ENCODE assay signal across 18 mouse cellular contexts in the genomic region with DNA sequence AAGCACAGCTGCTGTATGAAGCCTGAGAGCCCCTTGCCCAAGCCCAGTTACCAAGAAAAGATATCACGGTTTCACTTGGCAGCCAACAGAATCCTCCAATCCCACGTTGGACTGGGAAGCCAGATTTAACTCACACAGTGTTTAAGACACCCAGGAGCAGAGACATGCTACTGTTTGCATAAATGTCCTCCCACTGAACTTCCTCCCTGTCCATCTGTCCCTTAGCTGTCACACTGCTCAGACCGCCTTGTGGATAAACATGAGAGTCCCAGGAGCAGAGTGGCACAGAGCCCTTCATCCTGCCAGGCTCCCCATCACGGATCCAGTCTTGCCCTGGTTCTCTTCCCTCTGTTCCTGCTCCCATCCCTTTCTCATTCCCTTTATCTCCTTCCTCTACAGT.
DNase-seq lines count a peak whose midpoint lies in the region; ATAC-seq lines count a peak whose summit lies in the region.
"Had no signal": no experiment of that assay in that cellular context is flagged by ENCODE, and none has a peak within 500 bp of the region (broad histone marks: within the 10 kb centered on the region; RNA-seq: fewer than 3 reads in every experiment).

No protein-coding gene starts in this region.

- H3K9ac ChIP-seq in heart, embryonic 13.5 days, result no peak overlapping the region
- no peak overlapping the region for H3K9ac ChIP-seq in midbrain, embryonic 13.5 days (replicated peaks)
- no peak overlapping the region for H3K9ac ChIP-seq in midbrain, embryonic 11.5 days (ENCODE audit: low read length)
- H3K9ac ChIP-seq: embryonic facial prominence, embryonic 12.5 days; heart, embryonic 15.5 days; lung, embryonic 15.5 days had no signal

- no peak for ATAC-seq in heart, embryonic 13.5 days (ENCODE audit: extremely low read depth, insufficient number of reproducible peaks, low FRiP score, low TSS enrichment)
- ATAC-seq in midbrain, embryonic 13.5 days, result peak; percentile 45
- ATAC-seq in midbrain, embryonic 11.5 days (ENCODE audit: low FRiP score), result no peak
- ATAC-seq: inflammation-experienced regulatory T-cells, adult 6 months had no signal

- H3K4me1 ChIP-seq in heart, embryonic 13.5 days, result peaks cover 25% of the 10 kb centered on the region
- peaks cover 21% of the 10 kb centered on the region for H3K4me1 ChIP-seq in midbrain, embryonic 13.5 days (replicated peaks)
- H3K4me1 ChIP-seq in midbrain, embryonic 11.5 days (ENCODE audit: control insufficient read depth, insufficient read depth, low read length), result peaks cover 6% of the 10 kb centered on the region; the same call in 1 of the 2 replicates
- H3K4me1 ChIP-seq: lung, embryonic 15.5 days had no signal

- H3K36me3 ChIP-seq in heart, embryonic 13.5 days, result no peaks in the 10 kb centered on the region
- no peaks in the 10 kb centered on the region for H3K36me3 ChIP-seq in midbrain, embryonic 13.5 days
- H3K36me3 ChIP-seq in midbrain, embryonic 11.5 days (ENCODE audit: control insufficient read depth, insufficient read depth, low read length), result no peaks in the 10 kb centered on the region
- H3K36me3 ChIP-seq: embryonic facial prominence, embryonic 12.5 days; forebrain, embryonic 10.5 days; heart, embryonic 15.5 days; lung, embryonic 15.5 days had no signal

- peaks cover 8% of the 10 kb centered on the region; the same call in 1 of the 2 replicates for H3K27me3 ChIP-seq in heart, embryonic 13.5 days (replicated peaks)
- H3K27me3 ChIP-seq in midbrain, embryonic 13.5 days, result peaks cover 12% of the 10 kb centered on the region; the same call in 1 of the 2 replicates
- H3K27me3 ChIP-seq in midbrain, embryonic 11.5 days (ENCODE audit: control insufficient read depth, insufficient read depth, low read length), result no peaks in the 10 kb centered on the region
- H3K27me3 ChIP-seq: embryonic facial prominence, embryonic 12.5 days; lung, embryonic 15.5 days had no signal

- no peak overlapping the region for H3K4me3 ChIP-seq in heart, embryonic 13.5 days
- no peak overlapping the region for H3K4me3 ChIP-seq in midbrain, embryonic 13.5 days (replicated peaks)
- H3K4me3 ChIP-seq in midbrain, embryonic 11.5 days (ENCODE audit: low read depth, low read length), result no peak overlapping the region
- H3K4me3 ChIP-seq: embryonic facial prominence, embryonic 12.5 days; forebrain, embryonic 10.5 days; heart, embryonic 15.5 days; lung, embryonic 15.5 days had no signal

- DNase-seq in heart, postnatal 14 days, result no peak
- no peak for DNase-seq in midbrain, embryonic 11.5 days (ENCODE audit: low spot score, missing footprints)
- DNase-seq in left cerebral cortex, postnatal 14 days (ENCODE audit: low spot score in 2 of 2), result peak; percentile 40
- peak; percentile 41 for DNase-seq in right cerebral cortex, postnatal 25 days
- DNase-seq in spleen, adult 12 weeks (ENCODE audit: low spot score), result no peak
- no peak for DNase-seq in cerebellum, postnatal 25 days
- DNase-seq: adrenal gland, postnatal 10 days; cerebellum, postnatal 14 days; gastrocnemius, postnatal 10 days; kidney, postnatal 14 days had no signal

- intact Hi-C loops in heart, postnatal 14 days (cut with DNase I), result no loop called here
- intact Hi-C loops in left cerebral cortex, postnatal 14 days (cut with DNase I), result no loop called here

- 30% methylated on average over 4 of the region's 4 CpGs for WGBS in heart, embryonic 13.5 days
- WGBS in midbrain, embryonic 13.5 days, result 46% methylated on average over 4 of the region's 4 CpGs
- 64% methylated on average over 4 of the region's 4 CpGs for WGBS in midbrain, embryonic 11.5 days

- peak overlapping the region; percentile 42; the same call in 1 of the 2 replicates for H3K27ac ChIP-seq in heart, embryonic 13.5 days (replicated peaks)
- H3K27ac ChIP-seq in midbrain, embryonic 13.5 days, result peak overlapping the region; percentile 71
- no peak overlapping the region for H3K27ac ChIP-seq in midbrain, embryonic 11.5 days (ENCODE audit: low read depth, low read length)
- H3K27ac ChIP-seq: embryonic facial prominence, embryonic 12.5 days; forebrain, embryonic 10.5 days; heart, embryonic 15.5 days; lung, embryonic 15.5 days had no signal

- H3K9me3 ChIP-seq in heart, embryonic 13.5 days, result no peaks in the 10 kb centered on the region
- H3K9me3 ChIP-seq in midbrain, embryonic 13.5 days, result no peaks in the 10 kb centered on the region
- H3K9me3 ChIP-seq in midbrain, embryonic 11.5 days (ENCODE audit: control insufficient read depth, low read length), result no peaks in the 10 kb centered on the region
- H3K9me3 ChIP-seq: embryonic facial prominence, embryonic 12.5 days; forebrain, embryonic 10.5 days; heart, embryonic 15.5 days; lung, embryonic 15.5 days had no signal

- no peak overlapping the region for H3K4me2 ChIP-seq in heart, embryonic 13.5 days
- H3K4me2 ChIP-seq in midbrain, embryonic 13.5 days (replicated peaks), result no peak overlapping the region
- H3K4me2 ChIP-seq in midbrain, embryonic 11.5 days, result no peak overlapping the region
- H3K4me2 ChIP-seq: embryonic facial prominence, embryonic 12.5 days; heart, embryonic 15.5 days; liver, embryonic 11.5 days; lung, embryonic 15.5 days had no signal

Comparison
In these comparisons a context has a peak if more than half of its experiments do, and no peak if none do; other contexts are left out.
1. DNase-seq: peak in left cerebral cortex, postnatal 14 days (2 of 2) and right cerebral cortex, postnatal 25 days (single experiment); none in heart, postnatal 14 days (0 of 2), midbrain, embryonic 11.5 days (single experiment), spleen, adult 12 weeks (single experiment) and cerebellum, postnatal 25 days (0 of 2).